Mouse (Mus musculus): ENCODE measurements at regions not wholly inside any gene's neighbourhood (a gene's known extent, or its start where the extent isn't known, plus 50 kb on each side); places are given as distances from the start of the nearest gene placed in this dataset.

DNA sequence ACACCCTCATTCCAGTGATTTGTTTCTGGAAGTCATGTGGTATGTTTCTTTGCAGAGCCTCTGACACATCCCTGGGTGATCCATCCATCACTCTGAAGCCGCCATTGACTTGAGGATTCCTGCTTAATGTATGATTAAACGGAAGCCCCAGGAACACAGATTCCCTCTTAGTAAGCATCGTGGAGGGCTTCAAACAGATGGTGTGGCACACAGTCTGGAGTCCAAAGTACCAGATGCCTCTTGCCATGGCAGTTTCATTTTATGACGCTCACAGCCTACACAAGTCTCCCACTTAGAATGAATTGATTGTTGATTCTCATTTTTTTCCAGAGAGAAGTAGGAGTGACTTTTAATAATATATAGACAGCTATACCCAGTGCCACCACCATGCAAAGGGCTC lies 668.3 kb downstream of the Tmem132b start:
- Histone ChIP-seq H3K9ac (no peak overlapping the region), H3K4me1 (no peaks in the 10 kb centered on the region), H3K27me3 (no peaks in the 10 kb centered on the region), H3K36me3 (no peaks in the 10 kb centered on the region), H3K4me2 (replicated peaks) (no peak overlapping the region), H3K27ac (no peak overlapping the region), H3K4me3 (no peak overlapping the region), H3K9me3 (no peaks in the 10 kb centered on the region)
- no peak for ATAC-seq (ENCODE audit: insufficient number of reproducible peaks, insufficient read depth, low FRiP score, low TSS enrichment)
- WGBS = 79% methylated on average over 4 of the region's 4 CpGs

DNA sequence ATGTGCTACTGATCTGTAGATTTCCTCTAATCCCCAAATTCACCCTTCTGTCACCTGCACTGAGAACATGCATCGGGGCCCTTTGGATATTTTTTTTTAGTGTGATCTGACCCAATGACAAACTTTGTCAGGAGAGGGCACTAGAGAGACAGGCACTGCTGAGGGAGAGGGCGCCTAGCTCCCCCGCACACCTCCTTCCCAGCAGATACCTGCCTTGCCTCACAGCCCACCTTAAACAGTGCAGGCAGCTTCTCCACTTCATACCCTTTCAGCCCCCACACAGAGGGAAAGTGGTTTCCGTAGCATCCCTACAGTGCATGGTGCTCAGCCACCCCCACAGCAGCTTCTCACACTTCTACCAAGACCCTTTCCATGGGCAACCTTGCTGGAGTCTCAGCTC lies 670.0 kb downstream of the Tmem132b start:
- WGBS = 29% methylated on average over 4 of the region's 4 CpGs
- Histone ChIP-seq H3K27me3 (no peaks in the 10 kb centered on the region), H3K27ac (no peak overlapping the region), H3K9me3 (no peaks in the 10 kb centered on the region), H3K4me2 (replicated peaks) (no peak overlapping the region), H3K4me1 (no peaks in the 10 kb centered on the region), H3K4me3 (no peak overlapping the region), H3K36me3 (no peaks in the 10 kb centered on the region), H3K9ac (no peak overlapping the region)
- ATAC-seq (ENCODE audit: insufficient number of reproducible peaks, insufficient read depth, low FRiP score, low TSS enrichment) = no peak

DNA sequence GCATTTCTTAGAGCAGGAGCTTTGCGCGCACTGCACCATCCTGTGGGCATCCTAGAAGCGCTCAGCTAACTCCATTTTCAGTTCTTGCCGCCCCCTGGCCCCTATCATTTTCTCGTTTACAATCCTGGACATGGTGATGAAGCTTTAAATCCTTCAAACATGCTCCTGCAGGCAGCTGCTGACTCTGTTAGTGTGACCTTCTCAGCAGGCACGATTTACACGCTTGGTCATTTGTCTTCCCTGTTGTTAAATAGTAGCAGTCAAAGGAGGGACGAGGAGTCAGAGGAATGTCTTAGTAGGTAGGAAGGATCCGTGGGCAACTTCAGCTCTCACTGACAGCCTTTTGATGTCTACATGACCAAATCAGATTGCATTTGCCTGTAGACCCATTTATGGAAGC lies 670.4 kb downstream of the Tmem132b start:
- ATAC-seq (ENCODE audit: insufficient number of reproducible peaks, insufficient read depth, low FRiP score, low TSS enrichment) = no peak
- Histone ChIP-seq H3K9me3 (no peaks in the 10 kb centered on the region), H3K9ac (no peak overlapping the region), H3K4me3 (no peak overlapping the region), H3K27ac (no peak overlapping the region), H3K27me3 (no peaks in the 10 kb centered on the region), H3K4me1 (no peaks in the 10 kb centered on the region), H3K36me3 (no peaks in the 10 kb centered on the region), H3K4me2 (replicated peaks) (no peak overlapping the region)
- WGBS = 49% methylated on average over 9 of the region's 9 CpGs

DNA sequence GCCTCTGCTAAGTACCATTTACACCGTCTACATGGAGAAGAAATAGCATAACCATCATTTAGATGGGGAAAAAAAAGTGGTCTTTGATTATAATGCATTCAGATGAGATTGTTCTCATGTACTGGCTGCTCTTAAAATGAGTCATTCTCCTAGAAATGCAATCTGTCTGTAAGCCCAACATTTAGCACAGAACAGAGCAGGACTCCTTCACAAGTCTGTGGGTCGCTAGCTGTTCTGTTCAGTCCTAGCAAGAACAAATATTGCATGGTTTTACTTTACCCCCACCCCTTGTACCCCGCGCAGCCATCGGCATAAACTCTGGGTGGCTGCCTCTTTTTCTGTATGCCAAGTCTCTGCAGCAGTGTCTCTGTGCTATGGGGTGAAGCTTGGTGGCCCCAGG lies 685.4 kb downstream of the Tmem132b start:
- H3K27ac ChIP-seq = no peak overlapping the region
- WGBS = 90% methylated on average over 5 of the region's 5 CpGs
- no peak overlapping the region for H3K9ac ChIP-seq
- no peak overlapping the region for H3K4me3 ChIP-seq
- no peaks in the 10 kb centered on the region for H3K27me3 ChIP-seq
- H3K4me1 ChIP-seq = no peaks in the 10 kb centered on the region
- H3K9me3 ChIP-seq = no peaks in the 10 kb centered on the region
- no peak overlapping the region for H3K4me2 ChIP-seq (replicated peaks)
- no peaks in the 10 kb centered on the region for H3K36me3 ChIP-seq
- no peak for ATAC-seq (ENCODE audit: insufficient number of reproducible peaks, insufficient read depth, low FRiP score, low TSS enrichment)

DNA sequence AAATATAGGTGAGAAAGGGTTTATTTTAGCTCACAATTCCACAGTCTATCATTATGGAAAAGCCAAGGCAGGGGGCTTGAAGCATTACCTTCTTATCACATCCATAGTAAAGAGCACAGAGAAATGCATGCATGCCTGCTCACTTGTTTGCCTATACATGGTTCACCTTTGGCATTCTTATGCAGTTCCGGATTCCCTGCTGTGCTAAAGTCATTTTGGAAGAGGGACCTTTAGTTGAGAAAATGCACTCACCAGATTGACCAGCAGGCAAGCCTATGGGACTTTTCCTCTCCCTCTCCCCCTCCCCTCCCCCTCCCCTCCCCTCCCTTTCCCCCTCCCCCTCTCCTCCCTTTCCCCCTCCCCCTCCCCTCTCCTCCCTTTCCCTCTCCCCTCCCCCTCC lies 686.2 kb downstream of the Tmem132b start:
- Histone ChIP-seq H3K36me3 (no peaks in the 10 kb centered on the region), H3K27me3 (no peaks in the 10 kb centered on the region), H3K9me3 (no peaks in the 10 kb centered on the region), H3K9ac (no peak overlapping the region), H3K4me1 (no peaks in the 10 kb centered on the region), H3K27ac (no peak overlapping the region), H3K4me2 (replicated peaks) (no peak overlapping the region), H3K4me3 (no peak overlapping the region)
- ATAC-seq (ENCODE audit: insufficient number of reproducible peaks, insufficient read depth, low FRiP score, low TSS enrichment) = no peak
- WGBS = 55% methylated on average over 1 of the region's 1 CpGs

DNA sequence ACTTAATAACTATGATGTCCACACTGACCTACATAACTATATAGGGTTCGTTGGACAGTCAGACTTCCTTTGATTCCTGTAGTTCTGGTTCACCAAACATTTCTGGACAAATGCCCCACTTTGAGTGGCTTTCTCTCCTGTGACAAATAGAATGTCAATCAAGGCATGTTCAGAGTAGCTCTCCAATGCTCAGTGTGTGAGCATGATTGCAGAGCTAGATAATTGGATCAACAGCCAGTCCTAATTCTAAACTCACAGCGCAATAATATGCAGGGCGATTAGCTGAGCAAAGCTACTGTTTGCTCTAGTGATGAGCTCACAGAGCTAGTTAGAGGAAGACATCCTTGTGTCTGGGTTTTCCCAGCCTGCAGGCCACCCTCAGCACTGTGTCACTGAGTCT lies 692.1 kb downstream of the Tmem132b start:
- H3K4me2 ChIP-seq (replicated peaks) = no peak overlapping the region
- H3K36me3 ChIP-seq = no peaks in the 10 kb centered on the region
- no peaks in the 10 kb centered on the region for H3K9me3 ChIP-seq
- H3K4me1 ChIP-seq = no peaks in the 10 kb centered on the region
- WGBS = 82% methylated on average over 3 of the region's 3 CpGs
- H3K4me3 ChIP-seq = no peak overlapping the region
- no peaks in the 10 kb centered on the region for H3K27me3 ChIP-seq
- ATAC-seq (ENCODE audit: insufficient number of reproducible peaks, insufficient read depth, low FRiP score, low TSS enrichment) = no peak
- no peak overlapping the region for H3K27ac ChIP-seq
- H3K9ac ChIP-seq = no peak overlapping the region

DNA sequence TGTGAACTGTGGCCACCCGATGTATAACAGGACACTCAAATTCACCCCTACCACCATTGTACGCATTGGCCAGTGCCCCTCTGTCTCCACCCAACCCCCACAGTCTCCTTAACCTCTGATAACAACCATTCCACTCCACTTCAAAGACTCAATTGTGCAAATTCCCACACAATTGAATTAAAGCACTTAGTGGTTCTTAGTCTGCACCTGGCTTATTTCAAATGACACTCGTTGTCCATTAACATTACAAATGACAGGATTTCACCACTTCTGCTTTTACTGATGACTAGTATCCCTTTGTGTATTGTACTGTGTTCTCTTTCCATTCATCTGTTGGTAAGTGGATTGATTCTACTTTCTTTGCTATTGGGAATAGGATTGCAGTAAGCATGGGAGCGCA lies 699.2 kb downstream of the Tmem132b start:
- Histone ChIP-seq H3K4me3 (no peak overlapping the region), H3K27me3 (no peaks in the 10 kb centered on the region), H3K9ac (no peak overlapping the region), H3K27ac (no peak overlapping the region), H3K9me3 (no peaks in the 10 kb centered on the region), H3K4me2 (replicated peaks) (no peak overlapping the region), H3K4me1 (no peaks in the 10 kb centered on the region), H3K36me3 (no peaks in the 10 kb centered on the region)
- no peak for ATAC-seq (ENCODE audit: insufficient number of reproducible peaks, insufficient read depth, low FRiP score, low TSS enrichment)
- WGBS = 71% methylated on average over 4 of the region's 4 CpGs

DNA sequence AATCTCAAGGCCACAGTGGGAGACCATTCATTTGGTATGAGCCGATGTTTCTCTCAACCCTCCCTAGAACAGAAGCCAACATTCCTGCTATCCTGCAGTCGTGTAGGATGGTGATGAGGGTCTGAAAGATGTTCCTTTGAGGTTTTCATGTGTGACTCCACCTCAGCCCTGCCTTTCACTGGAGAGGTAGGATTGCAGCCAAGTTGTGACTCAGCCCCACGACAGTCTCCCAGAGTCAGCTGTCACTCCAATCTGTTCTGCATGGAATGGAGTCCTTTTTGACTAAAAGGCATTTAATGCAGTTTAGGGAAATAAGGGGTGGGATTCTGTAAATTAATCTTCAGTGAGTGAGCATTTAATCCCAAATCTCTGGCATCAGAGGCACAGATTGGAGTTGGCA lies 706.5 kb downstream of the Tmem132b start:
- Histone ChIP-seq H3K36me3 (no peaks in the 10 kb centered on the region), H3K4me1 (no peaks in the 10 kb centered on the region), H3K27me3 (no peaks in the 10 kb centered on the region), H3K9me3 (no peaks in the 10 kb centered on the region), H3K4me2 (replicated peaks) (no peak overlapping the region), H3K4me3 (no peak overlapping the region), H3K27ac (no peak overlapping the region), H3K9ac (no peak overlapping the region)
- WGBS = 73% methylated on average over 3 of the region's 3 CpGs
- no peak for ATAC-seq (ENCODE audit: insufficient number of reproducible peaks, insufficient read depth, low FRiP score, low TSS enrichment)

DNA sequence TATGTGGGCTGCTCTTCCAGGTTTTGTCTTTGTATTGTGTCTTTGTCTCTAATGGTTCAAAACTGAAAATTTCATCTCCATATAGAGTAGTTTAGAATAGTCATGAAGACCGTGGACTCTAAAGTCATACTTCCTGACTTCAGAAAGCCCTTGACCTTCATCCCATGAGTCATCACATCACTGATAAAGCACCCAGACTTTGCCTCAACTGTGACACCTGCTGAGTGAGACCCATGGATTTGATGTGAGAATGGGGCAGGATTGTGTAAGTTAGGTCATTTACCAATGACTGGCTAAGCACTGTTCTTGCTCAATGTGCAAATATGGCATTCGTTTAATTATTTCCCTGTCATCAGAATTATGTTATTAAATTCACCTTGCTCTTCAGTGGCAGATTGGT lies 714.2 kb downstream of the Tmem132b start:
- Histone ChIP-seq H3K9me3 (no peaks in the 10 kb centered on the region), H3K4me3 (no peak overlapping the region), H3K36me3 (no peaks in the 10 kb centered on the region), H3K27ac (no peak overlapping the region), H3K27me3 (no peaks in the 10 kb centered on the region), H3K4me2 (replicated peaks) (no peak overlapping the region), H3K4me1 (no peaks in the 10 kb centered on the region), H3K9ac (no peak overlapping the region)
- WGBS = 91% methylated on average over 2 of the region's 2 CpGs
- no peak for ATAC-seq (ENCODE audit: insufficient number of reproducible peaks, insufficient read depth, low FRiP score, low TSS enrichment)

DNA sequence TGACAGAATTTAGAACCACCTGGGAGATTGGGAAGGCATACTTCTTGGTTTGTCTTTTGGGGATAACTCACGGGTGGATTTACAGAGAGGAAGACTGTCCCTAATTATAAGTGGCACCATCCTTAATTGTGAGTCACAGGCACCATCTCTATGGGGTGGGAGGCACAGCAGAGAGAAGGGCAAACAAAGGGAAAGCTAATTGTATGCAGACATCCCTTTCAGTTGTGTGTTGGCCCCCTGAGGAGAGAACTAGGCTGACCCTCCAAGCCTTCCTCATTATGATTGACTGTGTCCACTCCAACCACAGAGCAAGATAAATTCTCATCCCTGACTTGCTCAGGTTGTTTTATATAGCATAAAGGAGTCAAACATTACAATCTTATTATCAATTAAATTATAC lies 718.8 kb downstream of the Tmem132b start:
- Histone ChIP-seq H3K4me2 (replicated peaks) (no peak overlapping the region), H3K36me3 (no peaks in the 10 kb centered on the region)

DNA sequence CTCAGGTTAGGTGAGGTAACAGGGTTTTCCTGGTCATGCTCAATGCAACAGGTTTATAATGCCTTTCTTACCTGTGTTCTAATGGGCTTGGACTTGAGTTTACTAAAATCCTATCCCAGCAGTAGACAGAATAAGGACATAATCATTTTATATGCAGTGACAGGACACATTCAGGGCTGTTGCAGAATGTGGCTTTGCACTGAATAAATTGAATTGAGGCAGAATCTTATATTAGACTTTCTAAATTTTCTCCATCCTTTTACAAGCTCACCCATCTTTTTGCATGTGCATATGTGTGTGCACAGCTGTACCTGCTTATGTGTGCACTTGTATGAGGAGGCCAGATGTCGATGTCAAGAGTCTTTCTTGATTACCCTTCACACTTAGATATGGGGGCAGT lies 723.1 kb downstream of the Tmem132b start:
- Histone ChIP-seq H3K36me3 (no peaks in the 10 kb centered on the region), H3K4me1 (no peaks in the 10 kb centered on the region), H3K27me3 (no peaks in the 10 kb centered on the region), H3K27ac (no peak overlapping the region), H3K9ac (no peak overlapping the region), H3K4me3 (no peak overlapping the region), H3K4me2 (replicated peaks) (no peak overlapping the region), H3K9me3 (peaks cover 3% of the 10 kb centered on the region; the same call in 1 of the 2 replicates)
- WGBS = 80% methylated on average over 1 of the region's 1 CpGs
- no peak for ATAC-seq (ENCODE audit: insufficient number of reproducible peaks, insufficient read depth, low FRiP score, low TSS enrichment)

More for the DNA sequence above, 718.8 kb downstream of the Tmem132b start:
- ATAC-seq (ENCODE audit: insufficient number of reproducible peaks, insufficient read depth, low FRiP score, low TSS enrichment) = no peak
- Histone ChIP-seq H3K27me3 (no peaks in the 10 kb centered on the region), H3K9ac (no peak overlapping the region), H3K9me3 (no peaks in the 10 kb centered on the region), H3K4me3 (no peak overlapping the region), H3K27ac (no peak overlapping the region), H3K4me1 (no peaks in the 10 kb centered on the region)
- 39% methylated on average over 1 of the region's 1 CpGs for WGBS

DNA sequence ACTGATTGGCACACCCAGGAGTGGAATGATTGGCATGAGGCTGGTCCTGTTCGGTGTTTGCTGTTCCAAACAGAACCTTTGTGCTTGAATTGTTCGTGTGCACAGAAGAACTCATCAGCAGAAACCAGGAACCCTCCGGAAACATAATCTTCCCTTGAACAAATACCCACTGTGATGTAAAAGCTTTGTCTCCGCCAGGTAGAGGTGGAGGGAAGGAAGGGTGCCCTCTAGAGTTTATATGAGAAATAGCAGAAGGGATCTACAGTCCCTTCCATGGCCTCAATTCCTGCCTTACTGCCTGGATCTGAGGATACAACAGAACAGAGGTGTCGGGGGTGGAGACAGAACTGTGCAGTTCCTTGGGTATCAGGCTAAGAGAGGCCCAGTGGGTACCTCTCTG lies 726.3 kb downstream of the Tmem132b start:
- Histone ChIP-seq H3K27ac (no peak overlapping the region), H3K9ac (no peak overlapping the region), H3K9me3 (peaks cover 3% of the 10 kb centered on the region; the same call in 1 of the 2 replicates), H3K36me3 (no peaks in the 10 kb centered on the region), H3K4me3 (no peak overlapping the region), H3K4me1 (no peaks in the 10 kb centered on the region), H3K27me3 (no peaks in the 10 kb centered on the region), H3K4me2 (replicated peaks) (no peak overlapping the region)
- ATAC-seq (ENCODE audit: insufficient number of reproducible peaks, insufficient read depth, low FRiP score, low TSS enrichment) = no peak
- WGBS = 69% methylated on average over 5 of the region's 5 CpGs

DNA sequence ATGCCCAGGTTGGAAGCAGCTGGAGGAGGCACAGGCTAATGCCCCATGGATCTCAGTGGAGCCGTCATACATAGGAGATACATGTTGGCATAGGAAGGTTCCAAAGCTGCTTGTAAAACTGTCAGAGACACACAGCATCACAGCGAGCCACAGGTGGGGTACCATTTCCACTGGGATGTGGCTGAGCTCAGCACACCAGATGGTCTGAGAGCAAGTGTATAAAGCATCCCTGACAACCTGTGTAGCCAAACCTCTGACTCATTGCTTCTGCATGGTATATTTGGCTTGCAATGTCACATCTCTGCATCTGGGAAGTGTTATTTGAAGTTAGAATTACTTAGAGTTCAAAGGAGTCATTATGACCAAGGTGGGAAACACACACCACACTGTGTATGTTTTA lies 734.9 kb downstream of the Tmem132b start:
- no peaks in the 10 kb centered on the region for H3K36me3 ChIP-seq
- H3K27me3 ChIP-seq = no peaks in the 10 kb centered on the region
- no peak overlapping the region for H3K4me2 ChIP-seq (replicated peaks)
- no peak overlapping the region for H3K4me3 ChIP-seq
- no peak overlapping the region for H3K9ac ChIP-seq
- H3K27ac ChIP-seq = no peak overlapping the region
- no peak for ATAC-seq (ENCODE audit: insufficient number of reproducible peaks, insufficient read depth, low FRiP score, low TSS enrichment)
- no peaks in the 10 kb centered on the region for H3K9me3 ChIP-seq
- 78% methylated on average over 2 of the region's 2 CpGs for WGBS
- no peaks in the 10 kb centered on the region for H3K4me1 ChIP-seq
